Mouse (Mus musculus) retina, embryonic 14.5 days (tissue): ENCODE measurements at regions not wholly inside any gene's neighbourhood (a gene's known extent, or its start where the extent isn't known, plus 50 kb on each side); places are given as distances from the start of the nearest gene placed in this dataset.
"Not testable (repeated sequence)": the region's sequence is repeated elsewhere in the genome, so short reads cannot be mapped to it uniquely, and the experiment has no call there.

Experiments
- DNase-seq: peaks from one replicate; pipeline ENCODE4 v3.0.0-alpha.2; 2015; ENCODE audit warnings: low spot score

DNA sequence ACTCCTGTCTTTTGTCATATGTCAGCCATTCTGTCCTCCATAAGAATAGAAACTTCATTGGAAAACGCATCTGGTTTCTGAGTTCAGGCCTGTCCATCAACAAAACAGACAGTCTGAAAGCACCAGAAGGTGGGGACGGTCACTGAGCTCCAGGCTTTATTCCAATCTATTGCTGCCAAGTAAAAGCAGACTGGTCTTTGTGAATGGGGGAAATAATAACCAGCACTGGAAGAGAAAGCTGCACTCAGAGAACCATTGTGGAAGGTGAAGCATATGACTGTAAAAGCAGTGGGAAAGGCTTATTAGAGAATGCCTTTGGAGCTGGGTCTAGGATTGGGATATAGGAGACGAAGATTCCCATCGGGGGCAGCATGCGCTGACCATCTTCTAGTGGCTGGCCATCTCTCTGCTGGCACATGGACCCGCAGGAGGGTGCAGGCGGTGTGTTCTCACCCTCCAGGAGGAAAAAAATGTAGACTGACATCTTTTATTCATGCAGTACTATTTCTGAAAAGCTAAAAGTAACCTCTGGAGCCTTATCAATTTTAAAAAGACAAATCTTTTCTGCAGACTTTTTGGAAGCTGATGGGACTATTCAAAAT lies 1638.0 kb downstream of the Car8 start:
- no peak for DNase-seq

- no peak for DNase-seq
These were observed 1642.5 kb downstream of the Car8 start for GRCm38 (mm10) chr4:6596321-6596720.

DNA sequence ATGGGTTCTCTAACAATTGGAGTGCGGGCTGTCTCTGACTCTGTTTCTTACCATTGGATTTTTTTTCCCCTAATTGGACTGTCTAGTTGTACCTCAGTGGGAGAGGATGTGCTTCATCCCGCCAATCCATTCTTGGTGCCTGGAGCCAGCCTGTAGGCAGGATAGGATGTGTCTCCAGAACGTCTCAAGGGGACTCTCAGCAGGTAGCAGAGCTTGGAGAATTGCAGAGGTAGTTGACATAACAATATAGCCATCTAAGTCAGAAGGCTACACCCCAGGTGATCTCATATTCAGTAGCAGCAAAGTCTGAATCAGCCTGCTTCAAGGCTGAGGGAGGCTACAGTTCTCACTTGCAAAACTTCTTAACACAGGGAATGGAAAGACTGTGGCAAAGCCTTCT lies 1646.0 kb downstream of the Car8 start:
- DNase-seq, result not testable (repeated sequence)

DNA sequence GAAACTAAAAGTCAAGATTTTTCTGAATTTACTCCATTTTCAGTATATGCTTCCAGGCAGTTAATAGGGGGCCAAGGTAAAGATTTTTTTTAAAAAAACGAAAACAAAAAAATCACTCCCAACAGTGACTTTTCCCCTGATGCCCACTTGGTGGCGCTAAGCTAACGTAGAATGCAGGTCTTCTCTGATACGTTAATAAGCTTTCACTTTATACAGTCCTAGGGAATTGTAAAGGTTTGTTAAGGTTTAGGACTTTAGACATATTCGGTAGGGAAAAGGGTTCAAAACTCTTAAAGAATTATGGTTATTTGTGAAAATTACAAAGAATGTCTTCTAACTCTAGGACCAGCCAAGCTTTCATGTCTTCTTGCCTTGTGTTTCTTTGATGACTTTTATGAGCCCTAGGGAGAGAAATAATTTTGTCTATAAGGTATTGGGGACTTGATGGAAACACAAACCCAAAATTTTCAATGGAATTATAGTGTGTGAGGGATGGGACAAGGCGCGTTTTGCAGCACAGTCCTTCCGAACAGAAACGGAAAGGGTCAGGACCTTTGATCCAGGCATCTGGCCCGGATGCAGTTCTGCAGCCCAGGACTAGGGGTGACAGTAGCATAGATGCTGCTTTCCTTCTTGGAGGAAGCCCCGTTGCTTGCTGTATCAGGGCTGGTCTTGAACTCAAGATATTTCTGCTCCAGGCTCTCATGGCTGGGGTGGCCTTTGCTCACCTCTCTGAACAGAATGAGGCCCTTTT lies 1677.1 kb downstream of the Car8 start:
- peak; percentile 79 for DNase-seq

DNA sequence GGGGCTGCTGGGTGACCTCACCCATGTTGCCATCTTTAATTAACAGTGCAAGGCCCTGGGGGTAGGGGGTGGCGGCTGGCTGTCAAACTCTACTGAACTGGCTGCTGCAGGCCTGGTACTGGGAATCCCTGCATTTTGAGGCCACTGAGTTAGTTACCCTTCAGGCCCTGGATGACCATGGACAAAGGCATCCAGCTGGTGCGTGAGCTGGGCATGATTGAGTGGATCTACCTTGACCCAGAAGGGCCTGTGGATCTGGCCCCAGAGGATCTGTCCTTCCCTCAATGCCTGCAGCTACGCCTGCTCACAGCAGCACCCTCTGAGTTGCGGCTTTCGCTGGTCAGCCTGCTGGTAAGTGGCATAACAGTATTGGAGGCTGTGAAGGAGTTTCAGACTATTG lies 1699.2 kb downstream of the Car8 start:
- no peak for DNase-seq

GRCm38 (mm10) chr4:6532441-6532840 lies 1706.4 kb downstream of the Car8 start:
- DNase-seq, result no peak

GRCm38 (mm10) chr4:6517626-6518025 lies 1721.2 kb downstream of the Car8 start:
- DNase-seq, result no peak

- peak; percentile 93 for DNase-seq
These were observed 1721.7 kb upstream of the Impad1 start for GRCm38 (mm10) chr4:6514823-6515222.

GRCm38 (mm10) chr4:6513635-6514034 lies 1720.5 kb upstream of the Impad1 start:
- no peak for DNase-seq

GRCm38 (mm10) chr4:6512749-6513364 lies 1719.7 kb upstream of the Impad1 start:
- DNase-seq, result peak; percentile 92

- DNase-seq, result no peak
These were observed 1714.9 kb upstream of the Impad1 start for GRCm38 (mm10) chr4:6508091-6508490.
